Comparison of ENCODE assay signal across 17 mouse cellular contexts in genomic region chr3:17779152-17779551, GRCm38 (mm10).
A peak's percentile ranks its signal among the peaks of the same experiment; 100 is the strongest.
DNase-seq lines count a peak whose midpoint lies in the region; ATAC-seq and TF ChIP-seq lines count a peak whose summit lies in the region.
"Had no signal": no experiment of that assay in that cellular context is flagged by ENCODE, and none has a peak within 500 bp of the region (broad histone marks: within the 10 kb centered on the region; RNA-seq: fewer than 3 reads in every experiment).

No protein-coding gene starts in this region.

- TF ChIP-seq POLR2A in brain, embryonic 14.5 days (IDR thresholded peaks at IDR 0.05; ENCODE audit: borderline replicate concordance, extremely low read depth, insufficient read depth, insufficient read length, poor library complexity, severe bottlenecking): no peak

- no peak for DNase-seq in cerebellum, adult 11 months
- DNase-seq in left cerebral cortex, adult 18-20 months (ENCODE audit: low spot score in 2 of 2): peak; percentile 60 to 64
- no peak for DNase-seq in left cerebral cortex, adult 11 months (ENCODE audit: low spot score)
- DNase-seq in brain, embryonic 14.5 days (ENCODE audit: low read depth): peak; percentile 29
- peak; percentile 57 to 71 for DNase-seq in cerebellum, postnatal 25 days
- no peak for DNase-seq in adrenal gland, postnatal 10 days
- DNase-seq in spleen, postnatal 36 days (ENCODE audit: low spot score in 2 of 2): no peak
- DNase-seq: forebrain, postnatal 0 days; gastrocnemius, postnatal 36 days; heart, postnatal 14 days; lung, embryonic 14.5 days; thymus, postnatal 14 days had no signal

- no peak for TF ChIP-seq CTCF in brain, embryonic 14.5 days (IDR thresholded peaks at IDR 0.05; ENCODE audit: borderline replicate concordance, extremely low read depth, insufficient read depth, insufficient read length)

- peak; percentile 96 for ATAC-seq in cerebellum, adult (ENCODE audit: insufficient number of reproducible peaks, low FRiP score, low TSS enrichment)
- ATAC-seq: CD4-positive, CD25-positive, alpha-beta regulatory T cell, adult 4 months; forebrain, postnatal 0 days; intestine, embryonic 16.5 days; liver, embryonic 12.5 days; midbrain, embryonic 13.5 days had no signal

Comparison
In these comparisons a context has a peak if more than half of its experiments do, and no peak if none do; other contexts are left out.
1. DNase-seq: peak in left cerebral cortex, adult 18-20 months (2 of 2), brain, embryonic 14.5 days (single experiment) and cerebellum, postnatal 25 days (2 of 2); none in cerebellum, adult 11 months (single experiment), left cerebral cortex, adult 11 months (single experiment), adrenal gland, postnatal 10 days (single experiment) and spleen, postnatal 36 days (0 of 2).